Mouse (Mus musculus) cerebellum, adult 2 months (tissue): ENCODE results near the gene Fam149a. TPM values are rescaled to one million over a fixed set of nuclear protein-coding genes. Genes with fewer than 3 reads are reported as not detected.

Experiments used
- DNase-seq, 2 experiments: peaks; one replicate each; pipeline ENCODE4 v3.0.0; 2021
- H3K27ac ChIP-seq: fragments of 200-500 bp; 2 replicates; pipeline ENCODE4 v1.5.1; 2012; ENCODE audit warnings: low read length, control low read depth, inconsistent platforms; ENCODE audit not compliant: insufficient read depth
- H3K27me3 ChIP-seq: fragments of 200-500 bp; 2 replicates; pipeline ENCODE4 v1.6.1; 2012; ENCODE audit warnings: inconsistent platforms, mild to moderate bottlenecking, low read length, moderate library complexity; ENCODE audit not compliant: control insufficient read depth, insufficient read depth
- H3K4me1 ChIP-seq: fragments of 200-500 bp; 2 replicates; pipeline ENCODE4 v1.6.1; 2011; ENCODE audit warnings: low read length; ENCODE audit not compliant: control insufficient read depth, insufficient read depth
- H3K4me3 ChIP-seq: fragments of 200-500 bp; replicated peaks from 2 replicates; pipeline ENCODE3; 2011; ENCODE audit warnings: mild to moderate bottlenecking, low read depth, low read length, control low read depth; ENCODE audit not compliant: insufficient read depth
- CTCF ChIP-seq: fragments of 200-500 bp; IDR thresholded peaks from 2 replicates; pipeline ENCODE4 v1.5.1; 2011; ENCODE audit warnings: low read depth, mild to moderate bottlenecking, control low read depth, low read length, moderate library complexity, borderline replicate concordance; ENCODE audit not compliant: insufficient read depth
- POLR2A ChIP-seq: fragments of 200-500 bp; IDR thresholded peaks from 2 replicates; pipeline ENCODE4 v1.6.1; 2011; ENCODE audit warnings: low read length, control low read depth, borderline replicate concordance; ENCODE audit not compliant: insufficient read depth
- WGBS: fragments of 180-500 bp; shearing (Covaris S2); methylation state at CpG from one replicate; pipeline ENCODE4 v1.1.7; 2018; 5-methylcytosine and 5-hydroxymethylcytosine counted together
- polyA plus RNA-seq: library from polyadenylated mRNA; depleted of rRNA; stranded (reverse); fragments of >200 nt; gene quantifications from 2 replicates; pipeline ENCODE4 v1.2.3, GENCODE M21; 2012

Fam149a gene
- polyA plus RNA-seq, 1 experiment, result 15.1 TPM

DNA sequence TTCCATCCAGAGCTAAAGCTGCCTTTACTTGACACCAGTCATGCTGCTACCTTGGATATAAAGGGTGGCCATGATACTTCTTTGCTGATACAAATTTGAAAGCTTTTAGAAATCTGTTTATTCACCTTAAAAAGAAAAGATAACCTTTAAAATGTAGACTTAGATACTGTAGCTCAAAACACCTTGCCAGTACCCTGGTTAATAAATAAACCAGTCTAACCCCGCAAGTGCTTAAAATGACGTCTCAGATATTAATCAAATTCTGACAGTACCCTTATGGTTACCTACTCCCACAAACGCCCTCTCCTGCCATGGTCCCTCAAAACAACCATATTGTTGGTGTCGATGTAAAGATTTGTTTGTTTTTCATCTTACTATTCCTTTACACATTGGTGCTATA is 57.9 kb downstream of the Fam149a start:
- no peaks in the 10 kb centered on the region for H3K4me1 ChIP-seq
- 86% methylated on average over 4 of the region's 4 CpGs for WGBS
- DNase-seq, result no peak

DNA sequence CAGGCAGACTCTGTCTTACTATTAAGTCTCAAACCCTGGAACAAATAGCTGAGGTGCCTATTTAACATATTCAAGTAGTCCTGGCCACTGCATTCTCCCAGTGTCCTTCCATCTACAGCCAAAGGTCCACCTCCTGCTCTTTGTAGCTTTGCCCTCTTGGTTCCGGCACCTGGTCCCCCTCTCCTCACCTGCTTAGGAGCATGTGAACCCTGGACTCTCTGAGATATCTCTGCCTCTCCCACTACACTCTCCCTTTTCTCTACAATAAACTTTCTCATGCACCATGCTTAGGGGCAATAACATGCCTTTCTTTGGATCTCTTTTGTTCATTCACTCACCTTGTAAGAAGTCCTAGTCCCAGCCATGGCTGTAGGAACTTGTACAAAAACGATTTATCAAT is 60.7 kb downstream of the Fam149a start:
- WGBS, result 90% methylated on average over 2 of the region's 2 CpGs
- Histone ChIP-seq H3K4me1 (no peaks in the 10 kb centered on the region), H3K4me3 (no peak overlapping the region), H3K27me3 (no peaks in the 10 kb centered on the region), H3K27ac (no peak overlapping the region)
- no peak for DNase-seq
- no peak for TF ChIP-seq POLR2A
- TF ChIP-seq CTCF, result no peak

More for the DNA sequence above, 57.9 kb downstream of the Fam149a start:
- Histone ChIP-seq H3K4me3 (no peak overlapping the region), H3K27ac (no peak overlapping the region), H3K27me3 (no peaks in the 10 kb centered on the region)
- no peak for TF ChIP-seq CTCF
- TF ChIP-seq POLR2A, result no peak

DNA sequence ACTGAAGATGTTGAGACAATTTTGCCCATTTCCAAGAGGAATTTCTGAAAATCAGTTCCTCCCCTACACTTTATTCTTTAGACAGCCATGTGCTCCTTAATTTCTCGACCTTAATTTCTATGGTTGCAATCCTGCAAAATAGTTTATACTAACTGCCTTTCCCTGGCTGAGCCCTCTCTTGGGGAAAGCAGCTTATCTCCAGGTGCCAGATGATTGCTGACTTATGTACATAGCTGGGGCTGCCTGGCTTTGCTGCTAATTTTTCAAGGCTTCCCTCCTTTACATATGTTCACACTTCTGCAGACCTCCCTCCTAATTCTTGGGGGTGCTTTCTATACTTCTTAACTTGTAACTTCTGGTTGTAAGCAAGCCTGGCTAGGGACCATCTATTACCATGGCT is 61.2 kb downstream of the Fam149a start:
- Histone ChIP-seq H3K27ac (no peak overlapping the region), H3K4me1 (no peaks in the 10 kb centered on the region), H3K27me3 (no peaks in the 10 kb centered on the region), H3K4me3 (no peak overlapping the region)
- 72% methylated on average over 1 of the region's 1 CpGs for WGBS
- TF ChIP-seq CTCF (no peak), POLR2A (no peak)
- DNase-seq, result no peak

DNA sequence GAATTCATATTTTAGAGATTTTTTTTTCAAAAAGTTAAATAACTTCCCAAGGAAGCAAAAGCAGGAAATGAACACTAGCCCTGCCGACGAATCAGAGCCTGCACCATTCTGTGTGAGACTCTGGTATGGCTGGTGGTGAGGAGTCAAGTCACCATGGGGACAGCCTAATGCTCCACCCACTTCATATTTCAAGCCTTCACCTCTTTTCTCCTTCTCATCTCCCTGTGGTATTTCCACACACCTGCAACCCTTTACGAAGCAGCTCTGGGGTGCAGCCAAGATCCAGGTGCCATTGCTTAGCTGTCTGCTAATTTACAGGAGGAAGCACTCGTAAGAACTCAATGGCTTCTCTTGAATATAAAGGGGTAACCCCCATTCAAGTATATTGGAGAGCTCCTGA is 71.1 kb downstream of the Fam149a start:
- TF ChIP-seq POLR2A (no peak), CTCF (no peak)
- no peak overlapping the region for H3K4me3 ChIP-seq
- WGBS, result 76% methylated on average over 4 of the region's 4 CpGs
- DNase-seq, result no peak
- H3K27me3 ChIP-seq, result no peaks in the 10 kb centered on the region
- no peaks in the 10 kb centered on the region for H3K4me1 ChIP-seq
- no peak overlapping the region for H3K27ac ChIP-seq

DNA sequence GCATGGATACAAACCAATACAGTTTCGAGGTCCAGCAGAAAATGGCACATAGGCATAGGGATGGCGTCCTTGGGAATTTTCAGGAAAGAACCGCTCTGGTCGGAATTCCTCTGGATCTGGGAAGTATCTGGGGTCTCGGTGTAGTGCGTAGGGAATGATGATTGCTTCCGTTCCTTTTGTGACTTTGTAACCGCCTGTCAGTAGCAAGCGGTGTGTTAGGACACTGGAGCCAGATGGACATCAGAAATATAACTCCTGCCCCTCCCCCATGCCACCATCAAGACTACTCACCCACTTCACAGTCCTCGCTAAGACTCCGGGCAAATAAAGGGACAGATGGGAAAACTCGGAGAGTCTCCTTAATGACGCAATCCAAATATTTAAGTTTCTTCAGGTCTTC is 73.7 kb downstream of the Fam149a start, which contains the start of gene Gm45753:
TSS of gene Gm45753 (minus strand) at position 101 of the 400 bp plus-strand sequence.
- no peak for DNase-seq

DNA sequence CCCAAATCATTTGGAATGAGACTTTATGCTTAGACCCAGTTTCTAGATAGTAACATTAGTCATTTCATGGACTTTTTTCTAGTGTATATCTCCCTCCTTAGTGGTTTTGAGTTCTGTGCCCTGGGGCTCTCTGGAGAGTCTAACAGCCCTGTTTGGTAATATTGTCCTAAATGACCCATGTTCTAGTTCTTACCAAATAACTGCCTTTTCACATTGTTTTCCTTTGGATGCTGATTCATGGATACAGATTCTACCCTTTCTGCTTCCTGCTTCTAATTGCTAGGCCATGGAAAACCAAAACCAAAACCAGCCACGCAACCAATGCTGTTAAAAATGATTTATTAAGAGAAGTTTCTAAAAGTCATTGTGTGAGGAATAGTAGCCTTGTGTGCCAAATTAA is 76.6 kb downstream of the Fam149a start:
- TF ChIP-seq POLR2A (no peak), CTCF (no peak)
- Histone ChIP-seq H3K4me1 (no peaks in the 10 kb centered on the region), H3K27me3 (no peaks in the 10 kb centered on the region), H3K4me3 (no peak overlapping the region), H3K27ac (no peak overlapping the region)
- WGBS, result 88% methylated on average over 1 of the region's 1 CpGs
- no peak for DNase-seq

More for the DNA sequence above, 73.7 kb downstream of the Fam149a start, which contains the start of gene Gm45753:
- WGBS, result 92% methylated on average over 13 of the region's 13 CpGs
- no peak for TF ChIP-seq CTCF
- TF ChIP-seq POLR2A, result no peak
- Histone ChIP-seq H3K4me1 (no peaks in the 10 kb centered on the region), H3K4me3 (no peak within 1 kb of the TSS), H3K27me3 (no peaks in the 10 kb centered on the region), H3K27ac (no peak within 1 kb of the TSS)

DNA sequence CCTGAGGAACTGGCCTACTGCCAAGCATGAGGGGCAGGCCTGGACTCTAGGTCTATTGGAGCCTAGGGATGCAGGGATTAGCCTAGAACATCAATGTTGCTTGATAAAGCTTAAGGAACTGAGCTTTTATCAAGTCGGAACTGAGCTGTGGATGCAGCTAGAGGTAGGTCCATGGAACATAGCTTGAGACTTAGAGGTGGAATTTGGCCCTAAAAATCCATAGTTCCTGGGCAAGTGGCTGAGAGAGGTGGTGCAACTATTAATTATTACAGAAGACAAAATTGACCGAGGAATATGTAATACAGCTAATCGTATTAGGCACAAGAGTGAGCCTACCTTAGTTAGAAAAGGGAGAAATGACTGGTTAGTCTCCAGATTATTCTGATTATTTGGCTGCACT is 77.7 kb downstream of the Fam149a start:
- TF ChIP-seq CTCF (no peak), POLR2A (no peak)
- no peak overlapping the region for H3K27ac ChIP-seq
- 94% methylated on average over 3 of the region's 3 CpGs for WGBS
- no peaks in the 10 kb centered on the region for H3K4me1 ChIP-seq
- no peaks in the 10 kb centered on the region for H3K27me3 ChIP-seq
- DNase-seq, result no peak
- no peak overlapping the region for H3K4me3 ChIP-seq

DNA sequence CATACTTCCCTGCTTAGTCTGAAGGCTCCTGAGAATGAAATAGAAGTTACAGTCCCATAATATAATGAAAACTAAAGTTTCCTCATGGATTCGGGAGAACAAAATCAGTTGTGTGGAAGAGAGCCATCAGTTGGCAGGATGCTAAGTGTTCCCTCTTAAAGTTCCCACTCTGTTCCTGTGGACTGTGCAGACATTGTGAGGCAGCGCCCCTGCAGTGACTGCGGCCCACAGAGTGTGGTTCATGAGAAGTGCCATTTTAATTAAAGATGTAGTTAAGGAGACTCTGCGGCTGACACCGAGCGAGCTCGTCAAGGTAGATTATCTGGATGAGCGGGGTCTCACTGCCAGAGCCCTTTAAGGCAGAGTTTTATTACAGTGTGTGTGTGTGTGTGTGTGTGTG is 79.7 kb downstream of the Fam149a start:
- WGBS, result 20% methylated on average over 8 of the region's 8 CpGs
- Histone ChIP-seq H3K27me3 (no peaks in the 10 kb centered on the region), H3K4me1 (no peaks in the 10 kb centered on the region), H3K4me3 (no peak overlapping the region), H3K27ac (no peak overlapping the region)
- DNase-seq, result no peak
- TF ChIP-seq POLR2A (no peak), CTCF (no peak)
